Mouse (Mus musculus): ENCODE measurements at regions not wholly inside any gene's neighbourhood (a gene's known extent, or its start where the extent isn't known, plus 50 kb on each side); places are given as distances from the start of the nearest gene placed in this dataset.

DNA sequence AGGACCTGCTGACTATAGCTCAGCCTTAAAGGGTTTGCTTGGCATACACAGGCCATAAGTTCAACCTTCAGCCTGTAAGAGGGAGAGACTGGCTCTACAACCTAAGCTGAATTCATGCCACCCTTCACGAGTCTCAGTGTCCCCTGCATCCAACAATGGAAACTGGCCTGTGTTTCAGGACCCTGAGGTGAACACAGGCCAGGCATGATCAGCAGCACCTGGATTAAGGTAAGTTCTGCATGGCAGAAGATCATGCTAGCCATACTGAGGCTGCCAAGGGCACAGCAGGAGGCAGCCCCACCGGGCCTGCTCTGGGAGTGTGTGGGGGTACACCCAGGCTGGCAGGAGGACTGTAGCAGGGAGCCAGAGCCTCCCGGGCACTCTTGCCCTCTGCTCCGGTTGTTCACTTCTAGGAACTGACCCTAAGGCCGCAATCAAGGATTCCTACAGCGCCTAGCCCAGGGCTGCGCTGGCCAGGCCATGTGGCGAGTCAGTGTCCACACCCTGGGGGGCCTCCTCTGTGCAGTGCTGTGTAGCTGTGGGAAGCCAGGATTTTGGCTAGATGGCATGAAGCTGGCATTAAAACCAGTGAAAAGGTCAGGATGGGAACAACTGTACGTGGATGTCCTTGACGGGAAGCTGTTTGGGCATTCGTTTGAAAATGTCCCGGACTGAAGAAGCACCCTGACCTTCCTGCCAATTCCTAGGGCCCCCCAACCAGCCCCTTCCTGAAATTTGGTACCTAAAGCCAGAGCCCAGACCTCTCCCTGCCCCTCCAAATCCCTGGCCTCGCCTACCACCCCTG is 74.8 kb upstream of the Ppp2r5c start:
- no peak for TF ChIP-seq EP300 (IDR thresholded peaks at IDR 0.05; ENCODE audit: low read depth)
- TF ChIP-seq CTCF (IDR thresholded peaks at IDR 0.05; ENCODE audit: low read depth) = no peak
